ENCODE assay signal across 9 mouse cellular contexts in the genomic region with DNA sequence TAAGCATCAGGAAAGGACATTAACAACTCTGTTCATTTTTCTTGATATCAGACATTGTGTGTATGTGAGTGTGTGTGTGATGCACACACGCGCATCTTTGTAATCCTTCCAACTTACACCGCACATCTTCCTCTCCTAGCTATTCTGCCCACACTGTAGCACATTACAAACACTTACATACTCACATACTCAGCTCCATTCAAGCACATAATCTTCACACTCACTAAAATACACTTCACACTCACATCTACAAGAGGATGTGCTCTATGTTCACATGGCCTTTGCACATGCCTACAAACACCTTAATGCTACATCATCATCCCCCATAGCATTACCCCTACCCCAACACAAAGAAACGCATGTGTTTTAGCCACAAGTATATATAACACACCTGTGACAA.
"Had no signal": no experiment of that assay in that cellular context is flagged by ENCODE, and none has a peak within 500 bp of the region (broad histone marks: within the 10 kb centered on the region; RNA-seq: fewer than 3 reads in every experiment).

No protein-coding gene starts in this region.

- DNase-seq: retina, postnatal 1 day; right cerebral cortex, postnatal 4 days; spleen, adult 18-20 months; thymus, adult 18-20 months; thymus, adult 2 months; thymus, postnatal 14 days; thymus, postnatal 25 days; thymus, postnatal 36 days; thymus, postnatal 4 days had no signal
